Mouse (Mus musculus) adrenal gland, postnatal 14 days (tissue): ENCODE measurements around the gene Fam107b. TPM values are rescaled to one million over a fixed set of nuclear protein-coding genes. Genes with fewer than 3 reads are reported as not detected.

ENCODE experiments used
- DNase-seq: peaks from one replicate; pipeline ENCODE4 v3.0.0; 2021; ENCODE audit warnings: mixed read lengths
- total RNA-seq: library from RNA; stranded (reverse); gene quantifications from 2 replicates; pipeline ENCODE4 v1.2.3, GENCODE M21; 2021

The Fam107b gene
- total RNA-seq, 1 experiment from 2014 or later = 23.4 TPM

- DNase-seq = no peak
These were observed 170.0 kb downstream of the Fam107b start for GRCm38 (mm10) chr2:3740256-3740655.

- no peak for DNase-seq
These were observed 170.4 kb downstream of the Fam107b start for GRCm38 (mm10) chr2:3740670-3741069.

GRCm38 (mm10) chr2:3742519-3742918 is 172.2 kb downstream of the Fam107b start:
- no peak for DNase-seq

- no peak for DNase-seq
These were observed 174.8 kb downstream of the Fam107b start for GRCm38 (mm10) chr2:3745041-3745440.

- DNase-seq = no peak
These were observed 175.8 kb downstream of the Fam107b start for GRCm38 (mm10) chr2:3745910-3746606.

- DNase-seq = peak; percentile 42
These were observed 178.6 kb downstream of the Fam107b start for GRCm38 (mm10) chr2:3748714-3749503.

DNA sequence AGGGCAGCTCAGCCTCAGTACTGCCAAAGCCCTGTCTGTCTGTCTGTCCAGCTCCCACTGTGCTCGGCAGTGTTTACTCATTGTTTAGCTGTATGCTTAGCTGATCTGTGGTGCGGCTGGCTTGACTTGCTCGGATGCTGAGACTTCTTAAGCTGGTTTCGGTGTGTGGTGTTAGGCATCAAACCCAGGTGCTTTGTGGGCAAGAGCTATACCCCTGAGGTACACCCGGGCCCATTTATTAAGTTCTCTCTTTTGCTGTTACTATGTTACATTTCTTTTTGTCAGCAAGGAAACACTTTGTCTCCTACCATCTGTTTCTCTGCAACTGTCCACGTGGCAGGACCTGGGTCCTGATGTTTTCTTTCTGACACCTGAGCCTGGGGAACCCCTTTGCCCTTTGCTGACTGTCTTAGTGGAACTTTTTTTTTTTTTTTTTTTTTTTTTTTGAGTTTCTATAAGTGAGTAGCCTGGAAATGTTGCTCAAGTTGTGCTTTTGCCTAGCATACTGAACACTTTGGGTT is 179.3 kb downstream of the Fam107b start:
- DNase-seq = no peak

DNA sequence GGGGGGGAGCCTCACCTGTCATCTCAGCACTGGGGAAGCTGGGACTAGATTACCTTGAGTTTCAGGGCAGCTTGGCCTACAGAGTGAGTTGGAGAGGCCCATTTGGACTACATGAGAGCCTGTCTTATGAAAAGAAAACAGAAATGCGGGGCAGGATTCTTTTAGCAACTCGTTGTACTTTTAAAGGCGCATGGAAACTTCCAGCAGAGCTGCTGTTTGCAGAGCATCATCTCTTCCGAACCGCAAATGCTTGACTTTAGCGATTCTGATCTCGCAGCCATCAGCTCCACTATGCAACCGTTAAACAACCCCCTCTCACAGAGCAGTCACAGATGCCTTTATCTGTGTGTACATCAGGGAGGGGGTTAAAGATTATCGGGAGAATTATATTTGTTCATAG is 179.8 kb downstream of the Fam107b start:
- no peak for DNase-seq

DNA sequence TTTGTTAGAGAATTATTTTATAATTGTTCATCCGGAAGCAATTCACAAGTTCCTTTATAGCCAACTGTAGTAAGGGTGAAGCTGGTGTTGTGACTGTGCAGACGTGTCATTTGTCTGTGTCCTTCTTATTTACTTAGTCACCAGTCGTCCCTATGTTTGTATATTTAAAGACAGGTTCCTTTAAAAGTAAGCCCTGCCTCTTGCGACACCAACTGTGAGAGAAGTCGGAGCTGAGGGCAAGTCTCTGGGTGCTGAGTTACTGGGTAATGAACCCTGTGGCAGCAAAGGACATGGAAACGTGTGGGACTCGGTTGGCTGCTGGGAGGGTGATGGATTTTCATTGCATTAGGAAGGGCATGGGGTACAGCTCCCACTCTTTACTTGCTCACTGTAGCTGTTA is 182.1 kb downstream of the Fam107b start:
- DNase-seq = peak; percentile 31

DNA sequence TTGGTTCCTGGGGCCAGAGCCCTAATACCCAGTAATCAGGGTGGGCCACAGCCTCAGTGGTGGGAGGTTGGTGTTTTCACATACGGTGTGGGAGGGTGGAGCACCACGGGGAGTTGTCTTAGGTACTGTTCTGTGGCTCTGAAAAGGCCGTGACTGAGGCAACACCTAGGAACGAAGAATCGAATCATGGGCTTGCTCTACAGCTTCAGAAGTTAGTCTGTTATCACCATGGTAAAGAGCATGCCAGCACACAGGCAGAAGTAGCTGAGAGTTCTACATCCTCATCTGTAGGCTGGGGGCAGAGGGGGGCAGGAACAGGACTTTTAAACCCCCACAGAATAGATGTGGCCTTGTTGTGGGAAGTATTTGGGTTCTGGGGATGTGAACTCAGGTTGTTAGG is 182.6 kb downstream of the Fam107b start:
- no peak for DNase-seq

DNA sequence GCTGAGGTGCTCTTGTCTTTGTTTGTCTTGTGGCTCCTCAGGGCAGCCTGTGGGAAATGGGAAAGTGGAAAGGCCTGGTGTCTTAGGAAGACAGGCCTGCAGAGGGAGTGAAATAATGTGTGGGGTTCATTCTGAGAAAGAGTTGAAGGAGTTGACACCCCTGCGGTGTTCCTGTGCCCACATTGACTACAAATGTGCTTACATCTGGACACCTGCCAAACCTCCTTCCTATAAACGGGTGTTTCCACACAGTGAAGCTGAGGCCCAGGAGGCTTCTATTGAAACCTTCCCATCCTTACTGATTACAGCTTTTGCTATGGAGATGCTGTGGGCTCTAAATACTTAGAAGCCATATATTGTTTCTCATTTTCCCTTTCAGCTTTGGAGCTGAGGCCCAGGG is 183.5 kb downstream of the Fam107b start:
- DNase-seq = no peak

GRCm38 (mm10) chr2:3755936-3756335 is 185.6 kb downstream of the Fam107b start:
- no peak for DNase-seq

DNA sequence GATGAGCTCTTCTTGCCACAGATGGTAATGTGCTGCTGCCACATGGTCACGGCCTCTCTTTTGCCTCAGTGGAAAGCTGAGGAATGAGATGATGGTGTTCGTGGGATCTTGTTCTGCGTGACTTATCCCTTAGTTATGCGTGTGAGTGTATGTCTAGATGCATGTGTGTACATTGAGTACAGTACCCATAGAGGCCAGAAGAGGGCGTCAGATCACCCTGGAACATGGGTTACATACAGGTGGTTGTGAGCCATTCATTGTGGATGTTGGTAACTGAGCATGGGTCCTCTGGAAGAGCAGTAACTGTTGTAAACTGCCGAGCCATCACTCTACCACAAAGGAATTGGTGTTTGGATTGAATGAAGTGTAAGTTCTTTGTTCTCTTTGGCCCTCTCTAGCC is 188.1 kb downstream of the Fam107b start:
- no peak for DNase-seq

DNA sequence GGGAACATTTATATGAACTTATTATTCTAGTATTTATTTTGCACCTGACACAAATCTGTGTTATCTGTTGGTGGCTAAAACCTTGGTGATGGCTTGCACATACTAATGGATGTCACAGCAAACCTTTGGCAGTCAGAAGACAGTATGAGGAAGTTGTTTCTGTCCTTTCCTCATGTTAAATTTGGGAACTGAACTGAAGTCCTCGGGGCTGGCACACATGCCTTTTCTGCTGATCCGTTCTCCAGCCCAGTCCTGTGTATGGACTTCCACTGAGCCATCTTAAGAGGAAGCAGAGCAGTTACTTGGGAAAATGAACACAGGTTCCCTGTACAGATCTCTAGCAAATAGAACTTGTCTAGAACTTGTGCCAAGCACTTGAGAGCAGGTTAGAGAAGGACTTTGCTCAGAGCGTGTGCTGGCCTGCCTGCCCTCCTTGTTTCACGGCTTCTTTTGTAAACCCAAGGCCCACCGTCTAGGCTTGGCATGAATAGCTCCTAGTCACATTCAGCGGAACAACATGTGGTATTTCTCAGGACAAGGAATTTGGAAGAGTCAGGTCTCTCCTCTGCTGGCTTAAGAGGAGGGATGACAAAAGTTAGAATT is 190.0 kb downstream of the Fam107b start:
- no peak for DNase-seq

GRCm38 (mm10) chr2:3764136-3764535 is 193.8 kb downstream of the Fam107b start:
- no peak for DNase-seq

- DNase-seq = no peak
These were observed 195.9 kb downstream of the Fam107b start for GRCm38 (mm10) chr2:3765957-3766783.

GRCm38 (mm10) chr2:3769260-3769659 is 199.0 kb downstream of the Fam107b start:
- peak; percentile 83 for DNase-seq

DNA sequence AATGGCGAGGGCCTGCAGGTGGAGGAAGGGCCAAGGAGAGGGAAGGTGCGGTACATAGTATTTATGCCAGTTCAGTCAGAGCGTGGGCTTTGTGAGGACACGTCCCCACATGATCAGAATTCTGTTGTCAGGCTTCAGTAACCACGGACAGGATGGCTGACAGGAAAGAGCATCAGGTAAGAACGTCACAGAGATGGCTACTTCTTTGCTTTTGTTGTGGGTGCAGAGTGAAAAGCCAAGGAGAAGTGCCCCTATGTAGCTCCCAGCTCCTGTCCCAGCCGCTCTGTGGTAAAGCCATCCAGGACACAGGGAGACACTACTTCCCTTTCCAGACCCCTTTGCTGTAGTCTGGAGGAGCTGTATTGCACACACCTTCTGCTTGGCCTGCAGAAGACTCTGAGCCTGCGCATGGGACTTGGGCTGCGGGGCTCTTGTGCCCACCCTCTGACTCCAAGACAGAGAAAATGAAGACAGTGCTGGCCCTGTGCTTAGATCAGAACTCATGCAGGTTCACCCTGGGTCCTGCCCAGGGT is 199.6 kb downstream of the Fam107b start:
- DNase-seq = no peak

- no peak for DNase-seq
These were observed 200.1 kb downstream of the Fam107b start for GRCm38 (mm10) chr2:3770383-3770782.

DNA sequence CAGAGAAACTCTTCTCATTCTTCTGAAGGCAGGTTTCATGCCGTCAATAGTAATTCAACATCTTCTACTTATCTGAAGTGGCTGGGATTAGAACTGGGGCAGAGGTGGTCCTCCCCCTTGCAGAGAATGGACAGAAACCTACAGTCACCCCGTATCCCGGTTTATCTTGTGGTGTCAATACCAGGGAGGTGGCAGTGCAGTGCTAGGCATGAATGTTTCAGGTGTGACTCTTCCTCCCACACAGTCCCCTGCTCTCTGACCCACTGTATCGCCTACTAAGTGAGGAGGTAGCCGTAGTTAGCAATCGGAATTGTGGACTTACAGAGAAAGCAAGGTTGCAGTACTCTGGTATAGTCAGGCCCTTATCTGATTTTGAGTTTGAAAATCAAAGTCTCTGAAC is 201.2 kb downstream of the Fam107b start:
- no peak for DNase-seq

GRCm38 (mm10) chr2:3773089-3773488 is 202.8 kb downstream of the Fam107b start:
- no peak for DNase-seq

DNA sequence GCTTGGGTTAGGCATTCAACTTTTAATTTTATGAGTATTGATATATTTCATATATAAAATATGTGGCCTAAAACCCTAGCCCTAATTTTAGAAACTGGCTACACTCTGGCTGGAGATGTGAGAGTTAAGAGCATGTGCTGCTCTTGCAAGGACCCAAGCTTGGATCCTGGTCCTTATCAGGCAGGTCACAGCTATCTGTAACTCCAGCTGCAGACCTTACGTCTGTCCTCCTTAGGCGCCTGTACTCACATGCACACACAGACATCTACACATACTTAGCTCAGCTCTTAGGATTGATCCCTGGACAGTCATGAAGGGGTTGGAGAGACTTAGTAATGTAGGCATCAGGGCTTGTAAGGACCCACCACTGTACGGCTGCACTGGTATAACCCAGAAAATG is 205.3 kb downstream of the Fam107b start:
- no peak for DNase-seq
